Mouse (Mus musculus) olfactory bulb, adult 2 months (tissue): ENCODE results near the gene Osmr.

Experiments
- CTCF ChIP-seq: fragments of 200-500 bp; IDR thresholded peaks from 2 replicates; pipeline ENCODE4 v1.5.1; 2012; ENCODE audit warnings: low read depth, mild to moderate bottlenecking, low read length, moderate library complexity; ENCODE audit not compliant: insufficient read depth
- POLR2A ChIP-seq: fragments of 200-500 bp; IDR thresholded peaks from 2 replicates; pipeline ENCODE4 v1.6.1; 2012; ENCODE audit warnings: mild to moderate bottlenecking, low read depth, low read length, moderate library complexity; ENCODE audit not compliant: insufficient read depth

GRCm38 (mm10) chr15:6882180-6882579, 7.4 kb upstream of the Osmr start:
- TF ChIP-seq CTCF (no peak), POLR2A (no peak)
